8 mouse cellular contexts compared by ENCODE assay signal in genomic region chrX:36987851-36988250, GRCm38 (mm10). TPM values are rescaled to one million over a fixed set of nuclear protein-coding genes. Genes with fewer than 3 reads are reported as not detected.
DNase-seq lines count a peak whose midpoint lies in the region; ATAC-seq lines count a peak whose summit lies in the region.
"Had no signal": no experiment of that assay in that cellular context is flagged by ENCODE, and none has a peak within 500 bp of the region (broad histone marks: within the 10 kb centered on the region; RNA-seq: fewer than 3 reads in every experiment).

No protein-coding gene starts in this region.

- H3K27me3 ChIP-seq in lung, embryonic 15.5 days = no peaks in the 10 kb centered on the region
- H3K27me3 ChIP-seq in forebrain, embryonic 13.5 days = no peaks in the 10 kb centered on the region
- peaks cover 3% of the 10 kb centered on the region; the same call in 1 of the 2 replicates for H3K27me3 ChIP-seq in limb, embryonic 15.5 days
- H3K27me3 ChIP-seq in stomach, embryonic 16.5 days (ENCODE audit: control insufficient read depth, insufficient read depth, low read length) = no peaks in the 10 kb centered on the region; the same call in 1 of the 2 replicates

- H3K9ac ChIP-seq in lung, embryonic 15.5 days = no peak overlapping the region
- H3K9ac ChIP-seq in forebrain, embryonic 13.5 days = peak overlapping the region; percentile 71; the same call in 1 of the 2 replicates
- no peak overlapping the region for H3K9ac ChIP-seq in limb, embryonic 15.5 days
- no peak overlapping the region for H3K9ac ChIP-seq in stomach, embryonic 16.5 days (ENCODE audit: low read length)

- H3K9me3 ChIP-seq in lung, embryonic 15.5 days = no peaks in the 10 kb centered on the region
- no peaks in the 10 kb centered on the region for H3K9me3 ChIP-seq in forebrain, embryonic 13.5 days (replicated peaks)
- no peaks in the 10 kb centered on the region for H3K9me3 ChIP-seq in limb, embryonic 15.5 days
- H3K9me3 ChIP-seq in stomach, embryonic 16.5 days (replicated peaks; ENCODE audit: control insufficient read depth, low read length) = no peaks in the 10 kb centered on the region

- no peaks in the 10 kb centered on the region for H3K36me3 ChIP-seq in lung, embryonic 15.5 days
- H3K36me3 ChIP-seq in forebrain, embryonic 13.5 days (ENCODE audit: poor library complexity, severe bottlenecking) = no peaks in the 10 kb centered on the region
- H3K36me3 ChIP-seq in limb, embryonic 15.5 days = no peaks in the 10 kb centered on the region
- no peaks in the 10 kb centered on the region for H3K36me3 ChIP-seq in stomach, embryonic 16.5 days (ENCODE audit: control insufficient read depth, insufficient read depth, low read length)

- ATAC-seq in lung, embryonic 15.5 days (ENCODE audit: borderline replicate concordance, extremely low read depth, low FRiP score, low TSS enrichment) = no peak
- ATAC-seq in forebrain, embryonic 13.5 days = no peak
- no peak for ATAC-seq in limb, embryonic 15.5 days (ENCODE audit: insufficient number of reproducible peaks, low FRiP score, low TSS enrichment, low read depth)
- no peak for ATAC-seq in stomach, embryonic 16.5 days (ENCODE audit: insufficient read depth, low FRiP score)

- peak overlapping the region; percentile 82 for H3K4me2 ChIP-seq in lung, embryonic 15.5 days
- H3K4me2 ChIP-seq in forebrain, embryonic 13.5 days = peak overlapping the region; percentile 64
- peak overlapping the region; percentile 52 for H3K4me2 ChIP-seq in limb, embryonic 15.5 days
- H3K4me2 ChIP-seq in stomach, embryonic 16.5 days (ENCODE audit: low read depth, low read length) = peak overlapping the region; percentile 67

- no peak overlapping the region for H3K27ac ChIP-seq in lung, embryonic 15.5 days
- no peak overlapping the region for H3K27ac ChIP-seq in forebrain, embryonic 13.5 days
- no peak overlapping the region for H3K27ac ChIP-seq in limb, embryonic 15.5 days
- no peak overlapping the region for H3K27ac ChIP-seq in stomach, embryonic 16.5 days (ENCODE audit: low read length)

- WGBS in lung, embryonic 15.5 days = 44% methylated on average over 4 of the region's 4 CpGs
- 75% methylated on average over 4 of the region's 4 CpGs for WGBS in forebrain, embryonic 13.5 days
- WGBS in limb, embryonic 15.5 days = 55% methylated on average over 4 of the region's 4 CpGs
- 40% methylated on average over 4 of the region's 4 CpGs for WGBS in stomach, embryonic 16.5 days

- H3K4me3 ChIP-seq in lung, embryonic 15.5 days = no peak overlapping the region
- peak overlapping the region; percentile 56 for H3K4me3 ChIP-seq in forebrain, embryonic 13.5 days
- peak overlapping the region; percentile 60 for H3K4me3 ChIP-seq in limb, embryonic 15.5 days
- H3K4me3 ChIP-seq in stomach, embryonic 16.5 days (replicated peaks; ENCODE audit: low read length) = no peak overlapping the region

- H3K4me1 ChIP-seq in lung, embryonic 15.5 days = 0 out of 2 replicates have a peak, but pooled peaks cover 5% of the 10 kb centered on the region
- no peaks in the 10 kb centered on the region for H3K4me1 ChIP-seq in forebrain, embryonic 13.5 days
- H3K4me1 ChIP-seq in limb, embryonic 15.5 days = peaks cover 15% of the 10 kb centered on the region; the same call in 1 of the 2 replicates
- no peaks in the 10 kb centered on the region; the same call in 1 of the 2 replicates for H3K4me1 ChIP-seq in stomach, embryonic 16.5 days (ENCODE audit: control insufficient read depth, insufficient read depth, low read length)

- DNase-seq in lung, postnatal 25 days (ENCODE audit: low spot score) = no peak
- DNase-seq in gastrocnemius, adult 8-10 months (ENCODE audit: low spot score in 2 of 2) = no peak
- no peak for DNase-seq in gastrocnemius, postnatal 4 days (ENCODE audit: low spot score in 2 of 2)
- DNase-seq: thymus, postnatal 25 days had no signal

RNA-seq across cellular contexts. Expression of gene Sept6, which starts 3.7 kb away (rescaled TPM):
- 17.7 and 20.1 TPM in 2 replicates for polyA plus RNA-seq in lung, embryonic 15.5 days (2015; fragmentation: Nextera tagmentation; extraction: Ambion mirVana)
- 41.9 and 49.5 TPM in 2 replicates for polyA plus RNA-seq in forebrain, embryonic 13.5 days (2015; fragmentation: Nextera tagmentation; extraction: Ambion mirVana)
- 43.9 and 45.9 TPM in 2 replicates for polyA plus RNA-seq in limb, embryonic 15.5 days (2015; fragmentation: Nextera tagmentation; extraction: Ambion mirVana)
- polyA plus RNA-seq in stomach, embryonic 16.5 days (2015; fragmentation: Nextera tagmentation; extraction: Ambion mirVana) = 15.0 and 15.6 TPM in 2 replicates
- 1 to 10 TPM in 2 of 4 experiments, under 1 TPM in 2; 0.53 to 2.0 (median 0.86) TPM for total RNA-seq in gastrocnemius, adult 8-10 months (2022)
- total RNA-seq in gastrocnemius, postnatal 4 days (2021) = 10 to 100 TPM; 24.9 to 26.2 TPM

Comparison
In these comparisons a context has a peak if more than half of its experiments do, and no peak if none do; other contexts are left out.
1. H3K4me3 ChIP-seq: peak in forebrain, embryonic 13.5 days (single experiment) and limb, embryonic 15.5 days (single experiment); none in lung, embryonic 15.5 days (single experiment) and stomach, embryonic 16.5 days (single experiment).
2. Peak in every context shown above with its lines, with median percentiles within 50 percentile points of each other: H3K4me2 ChIP-seq.